Mouse (Mus musculus): ENCODE measurements around the gene Vps4b.

DNA sequence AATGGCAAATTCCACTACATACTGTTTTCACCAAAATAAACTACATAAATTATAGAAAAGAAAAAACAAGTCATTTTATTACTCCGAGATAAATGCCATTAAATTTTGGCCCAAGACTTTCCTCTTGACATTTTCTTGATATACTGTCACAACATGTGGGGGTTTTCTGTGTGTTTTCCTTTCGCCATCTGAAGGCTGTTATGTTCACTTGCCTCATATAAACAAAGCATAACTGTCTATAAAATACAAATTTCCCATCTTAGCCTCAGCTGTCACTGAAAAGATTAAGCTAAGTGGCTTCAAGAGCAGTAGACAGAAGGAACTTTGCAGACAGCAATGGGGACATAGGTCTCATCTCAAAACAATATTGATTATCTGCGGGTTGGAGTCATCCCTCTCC, 32.2 kb downstream of the Vps4b start:
- no peak for TF ChIP-seq POLR2A (IDR thresholded peaks at IDR 0.05; ENCODE audit: control insufficient read depth, extremely low read depth, insufficient read depth, low read length, poor library complexity)
- TF ChIP-seq CTCF (IDR thresholded peaks at IDR 0.05; ENCODE audit: borderline replicate concordance, control insufficient read depth, extremely low read depth, insufficient read depth, low read length, poor library complexity): no peak

All from thymus, adult 2 months (tissue).